Mouse (Mus musculus) liver, adult 2 months (tissue): ENCODE data around the gene Bmp7. TPM values are rescaled to one million over a fixed set of nuclear protein-coding genes. Genes with fewer than 3 reads are reported as not detected.

Source experiments
- DNase-seq: peaks from one replicate; pipeline ENCODE4 v3.0.0-alpha.2; 2011; ENCODE audit warnings: low read depth, low spot score; ENCODE audit errors: extremely low read depth
- H3K27ac ChIP-seq: fragments of 200-500 bp; replicated peaks from 2 replicates; pipeline ENCODE4 v1.5.1; 2012; ENCODE audit warnings: low read depth, mild to moderate bottlenecking, control low read depth, inconsistent platforms, low read length; ENCODE audit not compliant: insufficient read depth
- H3K27me3 ChIP-seq: fragments of 200-500 bp; 2 replicates; pipeline ENCODE4 v1.6.1; 2012; ENCODE audit warnings: mild to moderate bottlenecking, moderate library complexity, low read length, inconsistent platforms; ENCODE audit not compliant: control insufficient read depth, insufficient read depth
- H3K36me3 ChIP-seq: fragments of 200-500 bp; 2 replicates; pipeline ENCODE4 v1.6.1; 2012; ENCODE audit warnings: low read length, inconsistent platforms; ENCODE audit not compliant: control insufficient read depth, insufficient read depth
- H3K4me1 ChIP-seq: fragments of 200-500 bp; 2 replicates; pipeline ENCODE4 v1.6.1; 2011; ENCODE audit warnings: low read length; ENCODE audit not compliant: control insufficient read depth, insufficient read depth
- H3K4me3 ChIP-seq: fragments of 200-500 bp; 2 replicates; pipeline ENCODE4 v1.5.1; 2011; ENCODE audit warnings: low read depth, mild to moderate bottlenecking, control low read depth, low read length, moderate library complexity; ENCODE audit not compliant: insufficient read depth
- H3K79me2 ChIP-seq: fragments of 200-500 bp; 2 replicates; pipeline ENCODE4 v1.6.1; 2012; ENCODE audit warnings: inconsistent platforms, mild to moderate bottlenecking, low read length, moderate library complexity; ENCODE audit not compliant: control insufficient read depth, insufficient read depth
- H3K9ac ChIP-seq: fragments of 200-500 bp; 2 replicates; pipeline ENCODE4 v1.6.1; 2012; ENCODE audit warnings: low read depth, mild to moderate bottlenecking, control low read depth, inconsistent platforms, low read length
- CTCF ChIP-seq: fragments of 200-500 bp; IDR thresholded peaks from 2 replicates; pipeline ENCODE4 v1.5.1; 2011; ENCODE audit warnings: low read depth, low read length, control low read depth
- POLR2A ChIP-seq: fragments of 200-500 bp; IDR thresholded peaks from 2 replicates; pipeline ENCODE4 v1.6.1; 2011; ENCODE audit warnings: low read length, control low read depth; ENCODE audit not compliant: insufficient read depth; ENCODE audit errors: extremely low read depth
- WGBS: fragments of 180-500 bp; shearing (Covaris S2); methylation state at CpG from one replicate; pipeline ENCODE4 v1.1.7; 2018; 5-methylcytosine and 5-hydroxymethylcytosine counted together
- polyA plus RNA-seq: library from polyadenylated mRNA; depleted of rRNA; stranded (reverse); fragments of >200 nt; gene quantifications from 2 replicates; pipeline ENCODE4 v1.2.3, GENCODE M21; 2012; rRNA removed
- total RNA-seq: library from RNA; depleted of rRNA; stranded (reverse); fragments of >200 nt; gene quantifications from 2 replicates; pipeline ENCODE4 v1.2.3, GENCODE M21; 2014; rRNA removed

Gene Bmp7
- total and polyA plus RNA-seq, 2 experiments, result 0.55 to 1.7 TPM

- H3K79me2 ChIP-seq, result no peaks in the 10 kb centered on the region
- 27% methylated on average over 7 of the region's 7 CpGs for WGBS
- peak; percentile 44 for DNase-seq
- H3K9ac ChIP-seq, result no peak overlapping the region
- H3K4me3 ChIP-seq, result no peak overlapping the region
- TF ChIP-seq POLR2A (no peak), CTCF (peak; percentile 60)
- H3K4me1 ChIP-seq, result no peaks in the 10 kb centered on the region
- no peaks in the 10 kb centered on the region for H3K27me3 ChIP-seq
- no peak overlapping the region for H3K27ac ChIP-seq
- no peaks in the 10 kb centered on the region for H3K36me3 ChIP-seq
Measured at GRCm38 (mm10) chr2:172827564-172827963, 112.6 kb downstream of the Bmp7 start.

GRCm38 (mm10) chr2:172825785-172826145 lies 114.4 kb downstream of the Bmp7 start:
- Histone ChIP-seq H3K4me3 (no peak overlapping the region), H3K4me1 (no peaks in the 10 kb centered on the region), H3K9ac (no peak overlapping the region), H3K27me3 (no peaks in the 10 kb centered on the region), H3K27ac (no peak overlapping the region), H3K79me2 (no peaks in the 10 kb centered on the region), H3K36me3 (no peaks in the 10 kb centered on the region)
- DNase-seq, result no peak
- WGBS, result 80% methylated on average over 11 of the region's 11 CpGs
- no peak for TF ChIP-seq POLR2A
- no peak for TF ChIP-seq CTCF

- H3K4me1 ChIP-seq, result no peaks in the 10 kb centered on the region
Measured at GRCm38 (mm10) chr2:172824906-172825784, 115.0 kb downstream of the Bmp7 start.

GRCm38 (mm10) chr2:172818631-172819230 lies 121.4 kb downstream of the Bmp7 start:
- WGBS, result 77% methylated on average over 10 of the region's 10 CpGs
- no peaks in the 10 kb centered on the region for H3K4me1 ChIP-seq
- no peaks in the 10 kb centered on the region for H3K27me3 ChIP-seq
- H3K27ac ChIP-seq, result no peak overlapping the region
- H3K36me3 ChIP-seq, result no peaks in the 10 kb centered on the region
- H3K4me3 ChIP-seq, result no peak overlapping the region
- no peak for DNase-seq
- no peaks in the 10 kb centered on the region for H3K79me2 ChIP-seq
- TF ChIP-seq CTCF, result no peak
- H3K9ac ChIP-seq, result no peak overlapping the region

More at GRCm38 (mm10) chr2:172824906-172825784, 115.0 kb downstream of the Bmp7 start:
- H3K36me3 ChIP-seq, result no peaks in the 10 kb centered on the region
- no peak for DNase-seq
- no peak overlapping the region for H3K27ac ChIP-seq
- H3K27me3 ChIP-seq, result no peaks in the 10 kb centered on the region
- no peak overlapping the region for H3K9ac ChIP-seq
- 20% methylated on average over 43 of the region's 43 CpGs for WGBS
- no peaks in the 10 kb centered on the region for H3K79me2 ChIP-seq
- no peak overlapping the region for H3K4me3 ChIP-seq
- peak; percentile 9; the same call in 1 of the 2 replicates for TF ChIP-seq CTCF
- TF ChIP-seq POLR2A, result no peak

Other genes with a start within 250 kb of the Bmp7 start
- under 0.01 and 0.07 TPM in 2 replicates for gene Spo11, start 37.4 kb upstream of the Bmp7 start, total RNA-seq
- not detected in 2 replicates for gene Spo11, start 37.4 kb upstream of the Bmp7 start, polyA plus RNA-seq
- gene Rae1, start 59.8 kb upstream of the Bmp7 start, total RNA-seq, result 13.1 and 17.8 TPM in 2 replicates
- 25.3 and 31.9 TPM in 2 replicates for gene Rae1, start 59.8 kb upstream of the Bmp7 start, polyA plus RNA-seq
- 0.55 and 0.74 TPM in 2 replicates for gene Rbm38, start 80.2 kb upstream of the Bmp7 start, total RNA-seq
- gene Rbm38, start 80.2 kb upstream of the Bmp7 start, polyA plus RNA-seq, result 6.4 and 11.1 TPM in 2 replicates
- gene Ctcfl, start 179.2 kb upstream of the Bmp7 start, total RNA-seq, result 0.27 and 0.46 TPM in 2 replicates
- 0.10 and 0.20 TPM in 2 replicates for gene Ctcfl, start 179.2 kb upstream of the Bmp7 start, polyA plus RNA-seq
- 2,468 and 2,488 TPM in 2 replicates for gene Pck1, start 212.7 kb upstream of the Bmp7 start, total RNA-seq
- gene Pck1, start 212.7 kb upstream of the Bmp7 start, polyA plus RNA-seq, result 240 and 585 TPM in 2 replicates